Mouse (Mus musculus) lung, postnatal 0 days (tissue): ENCODE measurements around the gene Rps17. TPM values are rescaled to one million over a fixed set of nuclear protein-coding genes. Genes with fewer than 3 reads are reported as not detected.

Source experiments
- ATAC-seq: fragments of 200-750 bp; cut with Nextera tagmentation; 2 replicates; pipeline ENCODE4 v1.8.0; 2017; ENCODE audit warnings: moderate library complexity
- DNase-seq: peaks from one replicate; pipeline ENCODE4 v3.0.0-alpha.2; 2016; ENCODE audit warnings: low spot score
- H3K27ac ChIP-seq: fragments of 300-500 bp; sonication (generic); 2 replicates; pipeline ENCODE4 v1.5.1; 2014; ENCODE audit warnings: antibody characterized with exemption, mild to moderate bottlenecking, low read length, mixed read lengths
- H3K27me3 ChIP-seq: fragments of 300-500 bp; sonication (generic); replicated peaks from 2 replicates; pipeline ENCODE4 v1.6.1; 2014; ENCODE audit warnings: low read length, mixed read lengths; ENCODE audit not compliant: insufficient read depth
- H3K36me3 ChIP-seq: fragments of 300-500 bp; sonication (generic); 2 replicates; pipeline ENCODE4 v1.6.1; 2014; ENCODE audit warnings: low read length, mixed read lengths; ENCODE audit not compliant: insufficient read depth
- H3K4me1 ChIP-seq: fragments of 300-500 bp; sonication (generic); 2 replicates; pipeline ENCODE4 v1.6.1; 2014; ENCODE audit warnings: antibody characterized with exemption, low read depth, low read length, mixed read lengths; ENCODE audit not compliant: insufficient read depth
- H3K4me2 ChIP-seq: fragments of 300-500 bp; sonication (generic); replicated peaks from 2 replicates; pipeline ENCODE4 v1.6.1; 2014; ENCODE audit warnings: low read depth, mild to moderate bottlenecking, low read length, moderate library complexity, mixed read lengths
- H3K4me3 ChIP-seq: fragments of 300-500 bp; sonication (generic); 2 replicates; pipeline ENCODE4 v1.5.1; 2014; ENCODE audit warnings: low read depth, low read length
- H3K9ac ChIP-seq: fragments of 300-500 bp; sonication (generic); replicated peaks from 2 replicates; pipeline ENCODE4 v1.6.1; 2014; ENCODE audit warnings: low read depth, mild to moderate bottlenecking
- H3K9me3 ChIP-seq: fragments of 300-500 bp; sonication (generic); 2 replicates; pipeline ENCODE4 v1.6.1; 2016; ENCODE audit warnings: low read length, mixed read lengths
- CTCF ChIP-seq: IDR thresholded peaks from 2 replicates; pipeline ENCODE4 v1.5.1; 2016; ENCODE audit warnings: antibody characterized with exemption, mild to moderate bottlenecking
- EP300 ChIP-seq: IDR thresholded peaks from 2 replicates; pipeline ENCODE4 v1.6.1; 2016; ENCODE audit warnings: antibody characterized with exemption, mild to moderate bottlenecking, control low read depth
- WGBS: fragments of 180-500 bp; shearing (Covaris S2); extraction: QIAGEN DNeasy Blood & Tissue Kit; methylation state at CpG from one replicate; pipeline ENCODE4 v1.1.7; 2014; 5-methylcytosine and 5-hydroxymethylcytosine counted together
- polyA plus RNA-seq: library from polyadenylated mRNA; unstranded; fragments of >200 nt; fragmentation: Nextera tagmentation; extraction: Ambion mirVana; gene quantifications from 2 replicates; pipeline ENCODE4 v1.2.1, GENCODE M21; 2015

The Rps17 gene
- polyA plus RNA-seq, result 860 and 899 TPM in 2 replicates

DNA sequence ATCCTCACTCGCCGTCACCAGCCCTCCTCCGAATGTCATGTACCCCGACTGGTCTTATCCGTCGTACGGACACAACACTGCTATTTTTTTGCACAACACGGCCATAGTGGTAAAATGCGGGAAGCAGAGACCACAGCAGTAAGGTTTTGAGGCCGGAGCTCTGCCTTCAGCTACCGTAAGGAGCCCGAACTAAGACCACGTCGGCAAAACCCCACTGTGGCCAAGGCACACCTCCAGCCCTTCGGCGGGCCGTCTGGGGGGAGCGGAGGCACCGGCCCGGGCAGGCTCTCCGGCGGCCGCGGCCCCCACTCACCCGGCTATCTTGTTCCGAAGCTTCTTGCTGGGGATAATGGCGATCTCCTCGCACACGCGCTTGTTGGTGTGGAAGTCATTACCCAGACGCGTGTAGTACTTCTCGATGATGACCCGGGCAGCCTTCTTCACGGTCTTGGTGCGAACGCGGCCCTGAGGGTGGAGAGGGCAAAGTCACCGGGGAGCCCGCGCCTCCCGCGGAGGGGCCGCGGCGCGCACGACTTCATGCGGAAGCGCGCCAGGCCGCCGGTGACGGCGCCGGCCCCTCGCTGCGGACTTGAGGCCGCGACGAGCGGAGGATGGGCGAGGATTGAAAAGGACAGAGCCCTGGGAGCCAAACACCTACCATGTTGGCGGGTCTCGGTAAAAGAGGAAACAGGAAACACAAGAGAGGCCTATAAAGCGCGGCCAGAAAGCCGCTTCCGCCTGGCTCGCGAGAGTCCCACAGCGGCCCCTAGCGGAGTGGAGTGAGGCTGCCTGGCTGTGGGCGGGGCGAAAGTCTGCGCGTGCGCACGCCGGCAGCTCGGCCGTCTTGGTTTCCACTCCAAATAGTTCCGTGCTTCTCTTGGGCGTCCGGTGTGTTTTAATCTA lies at the start of gene Rps17:
Gene Rps17 (minus strand): TSS at position 711 of the 903 bp plus-strand sequence.
- WGBS, result 1% methylated on average over 85 of the region's 85 CpGs
- DNase-seq (peak; percentile 94), ATAC-seq (peak; percentile 95)
- H3K4me3 ChIP-seq, result peak within 1 kb of the TSS; percentile 79
- H3K9me3 ChIP-seq, result no peaks in the 10 kb centered on the region
- peaks cover 12% of the 10 kb centered on the region for H3K36me3 ChIP-seq
- H3K9ac ChIP-seq, result peak within 1 kb of the TSS; percentile 98
- H3K4me2 ChIP-seq, result peak within 1 kb of the TSS; percentile 70
- H3K27me3 ChIP-seq, result no peaks in the 10 kb centered on the region
- TF ChIP-seq EP300 (no peak), CTCF (peak; percentile 94)
- peaks cover 4% of the 10 kb centered on the region; the same call in 1 of the 2 replicates for H3K4me1 ChIP-seq
- peak within 1 kb of the TSS; percentile 88 for H3K27ac ChIP-seq

DNA sequence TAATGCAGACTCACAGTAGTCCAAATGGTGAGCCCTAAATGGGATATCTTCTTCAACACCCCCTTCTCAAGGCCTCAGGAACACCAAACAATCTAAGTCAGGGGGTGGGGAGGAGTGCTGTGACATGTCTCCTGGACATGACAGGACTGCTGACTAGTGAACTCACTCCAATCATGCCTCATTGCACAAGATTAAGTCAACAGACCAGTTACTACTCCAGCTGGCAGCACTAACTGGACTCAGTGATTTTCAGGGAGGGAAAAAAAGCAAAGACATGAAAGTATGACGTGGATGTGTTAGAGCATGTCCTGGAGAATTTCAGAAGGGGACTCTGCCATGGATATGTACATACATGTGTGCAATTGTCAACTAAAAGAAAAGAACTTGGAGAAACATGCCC lies 34.3 kb upstream of the Rps17 start:
- Histone ChIP-seq H3K27ac (no peak overlapping the region), H3K9ac (no peak overlapping the region), H3K27me3 (no peaks in the 10 kb centered on the region), H3K4me1 (no peaks in the 10 kb centered on the region), H3K36me3 (no peaks in the 10 kb centered on the region), H3K4me3 (no peak overlapping the region), H3K9me3 (no peaks in the 10 kb centered on the region), H3K4me2 (no peak overlapping the region)
- TF ChIP-seq EP300 (no peak), CTCF (no peak)
- ATAC-seq (no peak), DNase-seq (no peak)
- 73% methylated on average over 1 of the region's 1 CpGs for WGBS

DNA sequence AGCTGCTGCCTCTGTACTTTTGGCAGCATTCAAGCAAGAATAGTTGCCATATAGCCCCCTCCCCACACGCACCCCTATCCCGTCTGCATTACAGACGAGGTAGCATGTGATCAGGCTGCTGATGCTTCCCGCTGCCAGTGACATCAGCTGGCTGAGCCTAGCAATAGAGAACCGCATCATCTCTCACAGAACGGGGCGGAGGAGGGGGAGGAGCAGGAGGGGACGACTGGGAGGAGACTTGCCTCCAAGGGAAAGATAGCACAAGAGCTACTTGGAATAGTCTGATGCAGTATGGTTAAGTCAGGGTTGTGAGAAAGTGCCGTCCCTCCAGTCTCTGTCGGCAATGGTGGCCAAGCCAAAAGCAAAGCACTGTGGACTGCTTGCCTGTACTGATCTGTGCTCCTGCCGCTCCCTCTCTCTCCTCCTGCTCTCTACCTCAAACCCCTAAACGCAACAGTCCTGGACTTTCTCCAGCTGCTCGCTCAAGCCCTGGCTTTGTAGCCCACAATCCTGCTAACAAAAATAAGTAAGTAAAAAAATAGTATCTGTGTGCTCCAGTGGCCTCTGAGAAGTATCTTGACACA lies 27.4 kb upstream of the Rps17 start:
- no peaks in the 10 kb centered on the region for H3K4me1 ChIP-seq
- DNase-seq, result peak; percentile 51
- no peak overlapping the region for H3K4me3 ChIP-seq

DNA sequence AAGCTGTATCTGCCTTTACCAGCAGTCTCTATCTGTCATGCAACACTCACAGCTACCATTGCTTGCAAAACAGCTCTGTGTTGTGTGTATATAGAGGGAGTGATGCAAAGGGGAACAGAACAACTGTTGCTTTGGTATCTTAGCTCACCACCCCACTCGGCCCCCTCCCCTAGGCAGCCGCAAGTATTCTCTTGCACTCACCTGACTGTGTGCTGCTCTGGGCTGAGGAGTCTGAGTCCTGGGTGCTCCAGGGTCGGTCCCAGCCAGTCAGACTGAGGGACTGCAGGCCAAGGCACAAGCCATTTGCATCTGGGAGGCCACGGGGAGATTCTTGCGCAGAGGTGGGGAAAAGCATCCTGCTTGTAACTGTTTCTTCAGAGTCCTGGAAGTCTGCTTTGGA lies 26.8 kb upstream of the Rps17 start:
- no peak overlapping the region for H3K27ac ChIP-seq
- WGBS, result 17% methylated on average over 5 of the region's 5 CpGs
- no peak for ATAC-seq
- H3K36me3 ChIP-seq, result no peaks in the 10 kb centered on the region
- no peaks in the 10 kb centered on the region for H3K9me3 ChIP-seq
- H3K27me3 ChIP-seq, result no peaks in the 10 kb centered on the region
- TF ChIP-seq EP300, result no peak
- TF ChIP-seq CTCF, result no peak
- H3K9ac ChIP-seq, result no peak overlapping the region
- DNase-seq, result peak; percentile 13
- H3K4me1 ChIP-seq, result no peaks in the 10 kb centered on the region
- H3K4me2 ChIP-seq, result no peak overlapping the region
- no peak overlapping the region for H3K4me3 ChIP-seq

More for the DNA sequence above, 27.4 kb upstream of the Rps17 start:
- H3K9ac ChIP-seq, result no peak overlapping the region
- WGBS, result 2% methylated on average over 13 of the region's 13 CpGs
- H3K9me3 ChIP-seq, result no peaks in the 10 kb centered on the region
- no peak overlapping the region for H3K4me2 ChIP-seq
- no peaks in the 10 kb centered on the region for H3K27me3 ChIP-seq
- TF ChIP-seq EP300 (no peak), CTCF (no peak)
- H3K27ac ChIP-seq, result no peak overlapping the region
- no peaks in the 10 kb centered on the region for H3K36me3 ChIP-seq
- ATAC-seq, result peak; percentile 62

DNA sequence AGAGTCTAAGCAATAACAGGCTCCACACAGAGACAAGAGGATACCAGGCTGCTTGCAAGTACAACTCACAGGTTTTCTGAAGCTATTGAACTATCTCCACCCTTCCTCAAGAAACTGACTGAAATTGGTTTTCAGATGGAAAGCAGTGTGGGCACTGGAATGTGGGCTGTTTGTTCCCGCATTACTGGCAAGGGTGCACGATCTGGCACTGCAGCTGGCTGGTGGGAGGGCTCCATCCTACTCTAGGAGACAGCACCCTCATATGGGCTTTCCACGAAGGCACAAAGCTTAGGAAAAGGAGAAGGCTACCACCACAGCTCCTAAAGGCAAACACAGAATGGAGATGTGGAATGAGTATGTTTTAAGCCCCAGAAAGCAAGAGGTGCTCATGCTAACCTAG lies 24.7 kb upstream of the Rps17 start:
- Histone ChIP-seq H3K9ac (no peak overlapping the region), H3K27me3 (no peaks in the 10 kb centered on the region), H3K4me1 (no peaks in the 10 kb centered on the region), H3K4me3 (no peak overlapping the region), H3K9me3 (no peaks in the 10 kb centered on the region), H3K27ac (no peak overlapping the region), H3K36me3 (no peaks in the 10 kb centered on the region), H3K4me2 (no peak overlapping the region)
- no peak for TF ChIP-seq EP300
- no peak for TF ChIP-seq CTCF
- DNase-seq (no peak), ATAC-seq (no peak)
- 44% methylated on average over 3 of the region's 3 CpGs for WGBS

DNA sequence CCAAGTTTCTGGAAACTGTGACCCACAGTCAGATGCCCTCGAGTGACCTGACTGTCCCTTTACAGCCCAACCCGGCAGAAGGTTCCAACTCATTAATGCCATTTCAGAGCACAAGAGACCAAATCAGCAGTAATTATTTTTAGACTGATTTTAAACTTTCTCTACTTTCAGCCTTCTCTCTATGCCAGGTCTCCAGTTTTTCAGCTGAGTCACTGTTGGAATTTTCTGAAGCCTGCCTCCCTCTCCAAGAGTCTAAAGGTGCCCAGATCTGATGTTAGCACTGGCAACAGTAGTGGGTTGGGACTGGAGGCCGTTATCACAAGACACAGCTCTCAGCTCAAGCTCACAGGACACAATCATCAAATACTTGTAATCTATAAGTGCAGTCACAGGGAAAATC lies 22.9 kb upstream of the Rps17 start:
- H3K9me3 ChIP-seq, result no peaks in the 10 kb centered on the region
- no peaks in the 10 kb centered on the region for H3K4me1 ChIP-seq
- no peak overlapping the region for H3K9ac ChIP-seq
- 65% methylated on average over 3 of the region's 3 CpGs for WGBS
- ATAC-seq, result no peak
- no peak for TF ChIP-seq EP300
- no peak for TF ChIP-seq CTCF
- no peak for DNase-seq
- H3K4me2 ChIP-seq, result no peak overlapping the region
- H3K36me3 ChIP-seq, result no peaks in the 10 kb centered on the region
- no peaks in the 10 kb centered on the region for H3K27me3 ChIP-seq
- H3K4me3 ChIP-seq, result no peak overlapping the region
- no peak overlapping the region for H3K27ac ChIP-seq
